Mouse (Mus musculus): ENCODE results near the gene Cpne7.

DNA sequence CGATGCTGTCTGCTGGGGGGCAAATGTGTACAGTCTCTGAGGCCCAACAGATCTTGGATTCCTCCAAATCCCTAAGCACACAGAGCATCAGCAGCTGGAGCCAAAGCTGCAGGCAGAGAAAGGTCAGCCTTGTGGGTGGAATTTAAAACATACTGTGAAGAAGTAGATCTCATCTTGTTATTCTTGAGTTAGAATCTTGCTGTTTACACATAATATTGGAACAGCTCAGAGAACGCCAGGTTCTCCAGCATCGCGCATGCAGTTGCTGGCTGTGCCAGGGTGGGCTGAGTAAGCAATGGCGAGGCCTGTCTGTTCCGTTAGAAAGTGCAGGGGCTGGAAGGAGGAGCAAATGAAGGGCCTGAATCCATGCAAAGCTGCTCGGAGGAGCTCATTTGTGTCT lies 29.2 kb downstream of the Cpne7 start:
- TF ChIP-seq GATA1 (IDR thresholded peaks at IDR 0.05; ENCODE audit: low read depth, low read length), result no peak
- no peak for TF ChIP-seq POLR2A (IDR thresholded peaks at IDR 0.05; ENCODE audit: control insufficient read depth in 1 of 2, insufficient read depth in 1 of 2, low read depth in 1 of 2, low read length in 2 of 2, poor library complexity in 1 of 2)
- TF ChIP-seq USF2 (IDR thresholded peaks at IDR 0.05; ENCODE audit: borderline replicate concordance in 1 of 2, insufficient read depth in 1 of 2, low read depth in 1 of 2, low read length in 2 of 2), result no peak
- no peak for TF ChIP-seq EP300 (IDR thresholded peaks at IDR 0.05; ENCODE audit: low read depth in 1 of 2, low read length in 2 of 2)
